ENCODE assay signal across 8 mouse cellular contexts in the genomic region with DNA sequence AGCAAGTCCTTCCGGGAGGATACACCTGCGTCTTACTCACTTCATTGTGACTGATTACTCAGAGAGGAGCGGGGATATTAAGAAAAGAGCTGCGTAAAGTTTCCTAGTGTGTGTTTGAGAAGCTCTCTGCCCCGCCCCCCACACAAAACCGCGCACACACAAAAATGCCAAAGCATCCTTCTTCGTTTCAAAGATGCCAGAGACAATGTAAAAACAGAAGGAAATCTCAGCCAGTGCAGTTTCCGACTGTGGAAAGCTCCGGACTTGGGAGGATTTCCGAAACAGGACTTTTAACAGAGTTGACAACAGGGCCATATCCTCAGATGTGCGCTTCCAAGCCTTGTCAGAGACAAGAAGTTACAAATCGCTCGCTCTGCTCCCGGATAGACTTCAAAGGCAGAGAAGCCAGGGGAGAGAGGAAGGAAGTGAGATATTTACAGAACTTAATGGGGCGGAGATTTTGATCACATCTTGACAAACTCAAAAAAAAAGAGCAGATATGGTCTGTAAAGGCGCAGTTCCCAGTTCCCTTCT. TPM values are rescaled to one million over a fixed set of nuclear protein-coding genes. Genes with fewer than 3 reads are reported as not detected.
DNase-seq lines count a peak whose midpoint lies in the region; ATAC-seq lines count a peak whose summit lies in the region.

No protein-coding gene starts in this region.

- peaks cover 22% of the 10 kb centered on the region for H3K4me1 ChIP-seq in heart, embryonic 13.5 days
- peaks cover 24% of the 10 kb centered on the region for H3K4me1 ChIP-seq in kidney, embryonic 15.5 days

- no peaks in the 10 kb centered on the region for H3K36me3 ChIP-seq in heart, embryonic 13.5 days
- H3K36me3 ChIP-seq in kidney, embryonic 15.5 days, result no peaks in the 10 kb centered on the region

- H3K9ac ChIP-seq in heart, embryonic 13.5 days, result no peak overlapping the region
- no peak overlapping the region for H3K9ac ChIP-seq in kidney, embryonic 15.5 days

- H3K27me3 ChIP-seq in heart, embryonic 13.5 days (replicated peaks), result peaks cover 27% of the 10 kb centered on the region
- H3K27me3 ChIP-seq in kidney, embryonic 15.5 days, result peaks cover 19% of the 10 kb centered on the region; the same call in 1 of the 2 replicates

- WGBS in heart, embryonic 13.5 days, result 4% methylated on average over 17 of the region's 17 CpGs
- 2% methylated on average over 17 of the region's 17 CpGs for WGBS in kidney, embryonic 15.5 days

- peak; percentile 3 to 4 for DNase-seq in cerebellum, postnatal 36 days
- DNase-seq in cerebellum, adult 11 months, result no peak
- peak; percentile 64 for DNase-seq in embryo, embryonic 10.5 days (ENCODE audit: low spot score)
- DNase-seq in lung, postnatal 25 days (ENCODE audit: low spot score), result peak; percentile 69
- DNase-seq in right cerebral cortex, postnatal 25 days, result peak; percentile 11
- DNase-seq in ovary, postnatal 10 days (ENCODE audit: low spot score), result no peak

- H3K27ac ChIP-seq in heart, embryonic 13.5 days (replicated peaks), result no peak overlapping the region
- H3K27ac ChIP-seq in kidney, embryonic 15.5 days, result no peak overlapping the region

- ATAC-seq in heart, embryonic 13.5 days (ENCODE audit: extremely low read depth, insufficient number of reproducible peaks, low FRiP score, low TSS enrichment), result no peak
- no peak for ATAC-seq in kidney, embryonic 15.5 days (replicated peaks; ENCODE audit: low FRiP score)

- peak overlapping the region; percentile 66 for H3K4me3 ChIP-seq in heart, embryonic 13.5 days
- peak overlapping the region; percentile 60 for H3K4me3 ChIP-seq in kidney, embryonic 15.5 days (replicated peaks)

- H3K9me3 ChIP-seq in heart, embryonic 13.5 days, result no peaks in the 10 kb centered on the region
- no peaks in the 10 kb centered on the region for H3K9me3 ChIP-seq in kidney, embryonic 15.5 days (replicated peaks)

- H3K4me2 ChIP-seq in heart, embryonic 13.5 days, result peak overlapping the region; percentile 89
- H3K4me2 ChIP-seq in kidney, embryonic 15.5 days, result peak overlapping the region; percentile 95

RNA-seq across cellular contexts. Expression of a gene that starts 1.4 kb away (rescaled TPM):
- 1.3 and 1.6 TPM in 2 replicates for polyA plus RNA-seq in heart, embryonic 13.5 days (2015; fragmentation: Nextera tagmentation; extraction: Ambion mirVana)
- polyA plus RNA-seq in kidney, embryonic 15.5 days (2015; fragmentation: Nextera tagmentation; extraction: Ambion mirVana), result 3.0 and 3.2 TPM in 2 replicates

Comparison
In these comparisons a context has a peak if more than half of its experiments do, and no peak if none do; other contexts are left out.
1. DNase-seq: peak in cerebellum, postnatal 36 days (2 of 2), embryo, embryonic 10.5 days (single experiment), lung, postnatal 25 days (single experiment) and right cerebral cortex, postnatal 25 days (single experiment); none in cerebellum, adult 11 months (single experiment) and ovary, postnatal 10 days (single experiment).